Mouse (Mus musculus) G1E (cell line): ENCODE measurements around the gene Fcrla.

ENCODE experiments used
- CTCF ChIP-seq: IDR thresholded peaks from 2 replicates; pipeline ENCODE4 v1.5.1; 2012; ENCODE audit warnings: low read depth, low read length, inconsistent platforms, mixed read lengths
- GATA1 ChIP-seq: IDR thresholded peaks from 2 replicates; pipeline ENCODE4 v1.6.1; 2012; ENCODE audit warnings: borderline replicate concordance, low read length, inconsistent platforms, mixed read lengths
- GATA2 ChIP-seq: IDR thresholded peaks from 2 replicates; pipeline ENCODE4 v1.6.1; 2012; ENCODE audit warnings: low read depth, low read length, inconsistent platforms, borderline replicate concordance
- POLR2AphosphoS5 ChIP-seq: IDR thresholded peaks from 2 replicates; pipeline ENCODE4 v1.6.1; 2012; ENCODE audit warnings: low read depth, low read length, inconsistent platforms; ENCODE audit not compliant: insufficient replicate concordance
- TAL1 ChIP-seq: conservative IDR thresholded peaks from 2 replicates; pipeline ENCODE4 v1.6.1; 2012; ENCODE audit warnings: low read depth, low read length, inconsistent platforms, mixed read lengths

- no peak for TF ChIP-seq CTCF
- no peak for TF ChIP-seq GATA1
- TF ChIP-seq TAL1, result no peak
- TF ChIP-seq POLR2AphosphoS5, result no peak
- TF ChIP-seq GATA2, result no peak
Measured at GRCm38 (mm10) chr1:170884390-170884789, 43.0 kb downstream of the Fcrla start.
